Mouse (Mus musculus): Measurements from ENCODE around the gene Gba2. TPM values are rescaled to one million over a fixed set of nuclear protein-coding genes. Genes with fewer than 3 reads are reported as not detected.
"Not testable (repeated sequence)": the region's sequence is repeated elsewhere in the genome, so short reads cannot be mapped to it uniquely, and the experiment has no call there.

Gene Gba2
- total RNA-seq (2021) = 10 to 100 TPM; 17.7 to 17.8 TPM

DNA sequence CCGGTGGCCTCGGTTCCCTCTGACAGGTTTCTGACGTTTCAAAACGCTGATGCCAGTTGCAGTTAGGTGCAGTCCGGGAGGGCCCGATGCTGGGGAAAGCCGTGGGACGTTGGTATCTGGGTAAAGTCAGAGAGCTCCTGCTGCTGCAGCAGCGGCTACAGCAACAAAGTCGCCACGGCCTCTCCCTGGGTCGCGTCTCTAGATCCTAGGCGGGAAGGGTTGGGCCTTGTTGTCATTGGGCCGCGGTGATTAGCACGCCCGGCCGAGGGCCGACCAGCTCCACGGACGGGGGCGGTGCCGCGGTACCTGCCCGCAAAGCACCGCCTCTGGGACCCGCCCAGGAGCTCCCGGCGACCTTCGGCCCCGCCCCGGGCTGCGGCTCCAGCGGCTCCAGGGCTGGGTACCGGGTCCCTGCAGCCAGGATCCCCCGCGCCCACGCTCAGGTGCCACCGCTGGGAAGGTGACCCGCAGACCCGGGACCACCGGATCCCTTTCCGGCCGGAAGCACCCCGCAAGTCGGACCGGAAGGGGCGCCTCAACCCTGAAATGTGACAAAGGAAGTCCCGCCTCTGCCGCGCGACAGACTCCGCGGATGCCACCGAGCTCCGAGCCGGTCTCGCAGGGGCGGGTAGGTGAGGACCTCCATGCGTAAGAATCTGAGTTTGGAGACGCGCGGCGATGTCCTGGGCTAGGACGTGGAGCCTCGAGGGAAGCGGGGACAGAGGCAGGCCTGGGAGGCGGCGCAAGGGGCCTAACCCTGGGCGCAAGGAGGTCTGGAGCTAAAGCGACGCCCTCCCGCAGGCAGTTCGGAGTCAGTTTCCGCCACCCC lies at the start of gene Gba2, which contains the start of gene Rgp1:
Gene Gba2, minus strand, starts transcription at position 498 of the 829 bp plus-strand sequence.
Gene Rgp1, plus strand, starts transcription at position 340 of the 829 bp plus-strand sequence.
- peak; percentile 87 for DNase-seq

DNA sequence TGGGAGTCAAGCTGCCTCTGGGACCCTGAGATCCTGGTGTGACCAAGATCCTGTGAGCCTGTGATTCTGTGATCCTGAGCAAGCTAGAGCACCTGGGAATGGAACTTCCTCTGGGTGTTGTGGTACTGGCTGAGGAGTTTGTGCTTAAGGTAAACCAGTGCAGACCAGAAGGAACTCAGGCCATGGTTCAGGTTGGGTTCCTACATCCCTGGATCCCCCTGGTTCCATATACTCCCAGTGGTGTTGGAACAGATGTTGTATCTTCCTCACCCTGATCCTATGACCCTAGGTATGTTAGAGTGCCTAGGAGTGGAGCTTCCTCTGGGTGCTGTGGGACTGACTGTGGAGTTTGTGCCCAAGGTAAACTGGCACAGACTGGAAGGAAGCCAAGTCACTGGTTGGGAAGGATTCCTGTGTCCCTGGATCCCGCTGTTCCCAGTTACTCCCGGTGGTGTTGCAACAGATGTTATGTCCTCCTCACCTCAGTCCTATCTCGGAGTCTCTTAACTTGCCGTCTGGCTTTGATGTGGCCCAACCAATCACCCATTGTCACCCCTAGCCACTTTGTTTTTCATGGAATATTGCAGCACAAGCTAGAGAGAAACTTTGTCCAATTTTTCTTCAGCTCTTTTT lies 41.6 kb upstream of the Gba2 start:
- no peak for DNase-seq

DNA sequence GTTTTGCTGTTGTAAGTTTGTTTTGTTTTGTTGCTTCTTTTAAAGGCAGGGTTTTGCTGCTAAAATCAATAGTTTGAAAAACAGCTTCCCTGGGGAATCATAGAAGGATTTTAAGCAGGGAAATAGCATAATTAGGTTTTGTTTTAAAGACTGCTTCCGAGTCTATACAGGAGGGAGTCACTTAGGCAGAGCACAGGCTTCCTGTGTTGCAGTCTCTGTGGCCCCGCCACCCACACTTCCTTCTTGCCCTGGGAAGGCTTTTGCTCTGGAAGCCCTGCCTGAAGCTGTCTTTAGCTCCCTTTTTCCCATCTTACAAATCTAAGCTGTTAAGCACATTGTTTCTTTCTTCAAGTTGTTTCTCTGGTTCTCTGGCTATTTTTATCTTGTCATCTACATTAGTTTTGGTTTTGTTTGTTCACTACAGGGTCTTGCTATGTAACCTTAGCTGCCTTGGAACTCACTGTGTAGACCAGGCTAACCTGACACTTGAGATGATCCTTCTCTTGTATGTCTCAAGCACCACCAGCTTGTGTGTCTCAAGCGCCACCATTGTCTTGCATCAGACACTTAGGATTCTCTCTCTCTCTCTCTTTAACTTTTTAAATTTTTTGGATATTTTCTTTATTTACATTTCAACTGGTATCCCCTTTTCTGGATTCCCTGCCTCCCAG lies 34.5 kb upstream of the Gba2 start:
- peak; percentile 20 for DNase-seq

DNA sequence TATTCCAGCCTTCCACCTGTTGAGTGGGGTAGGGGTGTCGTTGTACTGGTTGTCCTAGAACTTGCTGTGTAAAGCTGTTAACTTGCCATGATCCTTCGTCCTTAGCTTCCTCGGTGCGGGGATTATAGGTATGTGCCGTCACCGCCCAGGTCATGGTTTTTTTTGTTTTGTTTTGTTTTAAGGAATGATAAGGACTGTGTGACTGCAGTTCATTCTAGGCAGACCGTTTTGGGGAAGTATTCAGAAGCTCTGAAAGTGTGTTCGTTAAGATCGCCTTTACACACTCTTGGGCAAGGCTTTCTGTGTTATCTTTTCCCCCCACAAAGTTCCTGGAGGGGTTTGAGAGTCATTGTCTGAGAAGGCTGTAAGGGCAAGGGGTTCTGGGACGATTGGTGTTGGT lies 33.9 kb upstream of the Gba2 start:
- no peak for DNase-seq

DNA sequence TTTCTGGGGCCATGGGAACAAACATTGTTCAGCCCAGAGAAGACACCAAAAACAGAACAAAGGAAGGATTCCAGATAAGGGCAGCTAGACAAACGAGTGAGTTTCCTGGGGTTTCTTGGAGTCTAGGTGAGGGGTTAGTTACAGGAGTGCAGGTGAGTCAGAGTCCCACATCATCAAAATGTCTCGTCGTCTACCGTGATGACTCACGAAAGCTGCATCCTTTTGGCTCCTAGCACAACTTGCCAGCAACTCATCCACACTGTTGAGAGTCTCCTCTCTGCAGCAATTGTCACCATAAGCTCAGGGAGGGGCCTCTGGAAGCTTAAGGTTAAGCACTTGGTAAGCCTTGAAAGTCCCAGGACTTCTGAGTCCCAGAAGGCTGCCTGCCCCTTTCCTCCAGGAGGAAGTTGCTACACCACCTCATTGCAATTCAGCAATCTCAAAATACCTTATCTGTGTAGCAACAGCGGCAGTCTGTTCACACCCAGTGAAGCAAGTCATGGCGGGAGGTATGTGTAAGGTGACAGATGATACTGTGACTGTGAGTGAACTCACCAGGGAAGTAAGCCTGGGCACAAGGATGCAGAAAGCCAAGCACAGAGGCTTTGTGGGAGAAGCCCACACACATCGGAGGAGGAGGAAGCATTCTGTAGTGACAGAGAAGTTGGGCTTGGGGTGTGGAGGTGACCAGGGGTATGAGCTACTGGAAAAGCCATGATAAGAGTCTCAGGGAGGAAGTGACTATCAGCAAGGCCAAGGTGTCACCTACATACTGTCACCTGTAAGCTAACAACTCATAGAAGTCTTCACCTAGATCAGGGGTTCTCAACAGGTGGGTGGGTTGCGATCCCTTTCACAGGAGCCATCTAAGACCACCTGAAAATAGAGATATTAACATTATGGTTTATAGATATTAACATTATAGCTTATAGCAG lies 26.3 kb upstream of the Gba2 start:
- DNase-seq = no peak

DNA sequence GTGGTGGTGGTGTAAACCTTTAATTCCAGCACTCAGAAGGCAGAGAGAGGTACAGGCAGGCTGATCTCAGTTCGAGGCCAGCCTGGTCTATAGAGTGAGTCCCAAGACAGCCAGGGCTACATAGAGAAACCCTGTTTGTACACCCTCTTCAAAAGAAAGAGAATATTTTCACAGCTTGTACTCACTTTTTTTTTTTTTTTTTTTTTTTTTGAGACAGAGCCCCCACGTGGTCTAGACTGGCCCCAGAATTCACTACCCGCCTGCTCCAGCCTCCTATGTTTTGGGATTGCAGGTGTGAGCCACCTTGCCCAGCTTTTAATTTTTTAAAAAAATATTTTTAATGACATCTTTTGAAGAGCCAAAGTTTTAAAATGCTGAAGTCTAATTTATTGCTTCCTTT lies 25.4 kb upstream of the Gba2 start:
- DNase-seq = no peak

DNA sequence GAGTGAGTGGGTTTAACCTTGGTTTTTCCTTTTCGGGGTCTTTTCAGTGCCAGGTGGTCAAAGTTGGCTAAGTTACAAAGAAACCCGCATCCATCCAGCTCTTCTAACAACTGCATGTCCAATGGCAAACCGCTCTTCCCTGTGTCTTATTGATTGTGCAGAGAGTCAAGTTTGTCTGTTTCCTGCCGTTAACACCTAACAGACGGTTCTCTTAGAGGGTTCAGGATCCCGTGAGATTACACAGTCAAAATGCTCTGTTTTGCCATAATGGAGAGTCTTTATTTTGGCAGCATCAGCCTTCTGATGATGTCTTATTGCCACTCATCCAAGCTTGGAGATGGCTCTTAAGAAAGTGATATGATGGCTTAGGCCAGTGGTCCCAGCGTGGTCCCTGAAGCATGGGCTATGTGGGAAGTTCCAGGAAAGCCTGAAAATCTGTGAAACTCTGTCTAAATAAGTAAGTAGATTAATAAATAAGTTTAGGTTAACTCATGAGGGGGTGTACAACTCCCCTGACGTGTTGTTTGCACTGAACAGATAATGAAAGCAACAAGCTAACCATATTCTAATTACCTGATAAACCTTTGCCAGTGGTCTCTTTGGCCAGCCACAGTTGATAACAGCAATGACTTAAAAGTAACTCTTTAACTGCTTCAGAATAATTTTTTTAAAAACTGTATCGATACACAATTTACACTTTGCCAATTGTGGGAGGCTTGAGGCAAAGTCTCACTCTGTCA lies 21.7 kb upstream of the Gba2 start:
- no peak for DNase-seq

DNA sequence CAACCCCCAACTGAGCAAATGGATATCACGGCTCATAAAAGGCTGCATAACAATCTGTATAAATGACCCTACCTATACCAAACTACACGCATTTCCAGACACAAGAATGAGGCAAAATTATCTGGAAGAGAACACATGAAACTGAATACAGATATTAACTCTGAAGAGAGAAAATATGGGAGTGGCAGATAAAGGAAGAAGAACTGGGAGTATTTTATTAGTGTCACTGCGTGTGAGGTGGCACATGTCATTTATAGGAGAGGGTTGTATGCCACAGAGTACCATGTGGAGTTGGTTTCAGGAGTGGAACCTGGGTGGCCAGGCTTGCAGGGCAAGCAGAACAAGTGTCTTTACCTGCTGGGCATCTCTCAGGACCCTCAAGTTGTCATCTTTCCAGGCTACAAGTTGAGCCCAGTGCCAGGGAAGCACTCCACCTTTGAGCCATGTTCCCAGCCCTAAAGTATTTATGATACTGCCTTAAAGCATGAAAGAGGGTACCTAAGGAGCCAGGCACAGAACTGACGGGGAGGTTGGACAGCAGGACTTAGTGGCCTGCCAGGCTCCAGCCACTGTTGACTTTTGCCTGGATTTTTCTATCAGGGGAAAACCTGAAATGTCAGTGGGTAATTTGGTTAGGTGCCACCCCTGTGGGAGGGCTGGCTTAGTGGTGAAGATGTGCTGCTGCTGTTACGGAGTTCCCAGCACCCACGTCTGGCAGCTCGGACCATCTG lies 20.1 kb upstream of the Gba2 start:
- DNase-seq = no peak

DNA sequence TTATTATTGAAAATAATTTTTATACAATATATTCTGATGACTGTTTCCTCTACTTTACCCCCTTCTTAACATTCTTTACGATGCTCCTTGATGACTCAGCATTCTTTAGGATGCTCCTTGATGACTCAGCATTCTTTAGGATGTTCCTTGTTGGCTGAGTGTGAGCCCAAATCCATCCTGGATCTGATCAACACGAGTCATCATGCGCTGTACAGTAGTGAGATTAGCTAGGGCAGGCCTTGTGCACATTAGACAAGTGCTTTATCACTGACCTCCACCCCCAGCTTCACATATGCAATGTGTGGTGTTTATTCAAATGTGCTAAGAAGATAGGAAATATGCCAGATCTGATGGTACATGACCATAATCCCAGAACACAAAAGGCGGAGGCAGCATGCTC lies 19.5 kb upstream of the Gba2 start:
- DNase-seq = no peak

DNA sequence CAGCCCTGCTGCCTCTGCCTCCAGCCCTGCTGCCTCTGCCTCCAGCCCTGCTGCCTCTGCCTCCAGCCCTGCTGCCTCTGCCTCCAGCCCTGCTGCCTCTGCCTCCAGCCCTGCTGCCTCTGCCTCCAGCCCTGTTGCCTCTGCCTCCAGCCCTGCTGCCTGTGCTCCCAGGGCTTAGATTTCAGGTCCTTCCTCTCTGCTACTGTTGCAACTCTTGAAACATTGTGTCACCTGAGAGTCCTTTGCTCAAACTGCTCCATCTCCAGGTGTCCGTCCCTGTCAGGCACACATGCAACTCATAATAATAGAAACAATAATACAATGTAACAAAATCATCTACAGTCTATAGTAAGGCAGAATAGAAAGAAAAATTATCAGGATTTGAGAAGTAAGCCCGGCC lies 17.9 kb upstream of the Gba2 start:
- not testable (repeated sequence) for DNase-seq

DNA sequence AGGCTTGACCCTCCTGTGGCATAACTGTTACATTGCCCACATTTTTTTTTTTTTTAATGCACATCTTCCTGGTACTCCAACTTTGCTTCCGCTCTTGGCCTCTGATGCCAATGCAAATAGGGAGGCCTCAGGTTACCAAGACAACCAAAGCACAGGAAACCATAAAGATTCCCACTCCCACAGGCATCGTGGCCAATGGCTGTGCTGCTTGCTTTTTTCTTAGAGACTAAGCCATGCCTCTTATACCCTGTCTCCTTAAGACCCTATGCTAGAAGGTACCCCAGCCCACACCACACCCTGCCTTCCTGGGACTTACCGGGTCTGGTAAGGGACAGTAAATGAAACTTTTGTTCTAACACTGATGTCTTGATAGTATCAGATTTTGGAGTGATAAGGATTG lies 14.8 kb upstream of the Gba2 start:
- no peak for DNase-seq

DNA sequence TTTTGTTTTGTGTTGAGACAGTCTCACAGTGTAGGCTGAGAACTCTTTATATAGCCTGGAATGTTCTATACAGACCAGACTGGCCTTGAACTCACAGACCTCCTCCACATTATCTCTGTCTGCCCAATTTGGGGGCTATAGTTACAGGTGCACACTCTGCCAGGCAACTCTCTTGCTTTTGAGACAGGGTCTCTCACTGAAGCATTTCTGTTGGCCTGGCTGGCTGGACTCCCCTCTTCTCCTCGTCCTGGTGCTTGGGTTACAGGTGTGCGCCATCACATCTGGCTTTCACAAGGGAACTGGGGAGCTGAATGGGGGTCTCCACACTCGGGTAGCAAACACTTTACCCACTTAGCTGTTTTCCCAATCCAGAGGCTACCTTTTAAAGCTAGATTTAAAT lies 13.3 kb upstream of the Gba2 start:
- no peak for DNase-seq

DNA sequence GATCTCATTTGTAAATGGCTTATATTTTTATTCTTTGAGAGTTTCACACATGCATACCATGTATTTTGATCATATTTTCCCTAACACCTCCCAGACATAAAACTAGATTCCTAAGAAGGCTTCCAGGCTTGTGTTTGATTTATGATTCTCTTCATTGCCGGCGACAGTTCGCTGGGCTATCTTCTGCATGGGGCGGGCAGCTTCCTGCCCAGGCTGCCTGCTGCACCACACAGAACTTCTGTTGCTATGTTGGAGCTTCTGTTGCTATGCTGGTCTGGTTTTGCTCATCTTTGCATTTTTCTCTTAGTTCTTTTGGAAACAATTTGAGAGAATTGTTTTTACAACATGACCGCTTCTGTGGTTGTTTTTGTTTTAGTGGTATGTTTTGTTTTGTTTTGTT lies 12.9 kb upstream of the Gba2 start:
- DNase-seq = no peak

DNA sequence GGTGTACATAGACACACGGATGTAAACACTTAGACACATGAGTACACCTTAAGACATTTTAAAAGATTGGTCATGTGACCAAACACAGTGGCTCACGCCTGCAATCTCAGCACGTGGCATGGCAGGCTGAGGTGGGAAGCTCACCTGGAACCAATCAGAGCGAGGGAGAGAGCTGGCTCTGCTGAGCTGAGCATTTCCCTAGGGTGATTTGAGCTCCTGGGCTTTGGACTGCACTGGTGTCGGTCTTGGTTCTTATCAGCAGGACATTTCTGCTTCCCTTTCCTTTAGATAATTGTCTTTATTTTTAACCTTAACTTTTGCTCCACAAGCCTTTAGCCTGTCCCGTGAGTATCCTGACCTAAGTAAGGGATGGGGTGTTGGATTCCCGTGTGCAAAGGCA lies 9.0 kb upstream of the Gba2 start:
- no peak for DNase-seq

DNA sequence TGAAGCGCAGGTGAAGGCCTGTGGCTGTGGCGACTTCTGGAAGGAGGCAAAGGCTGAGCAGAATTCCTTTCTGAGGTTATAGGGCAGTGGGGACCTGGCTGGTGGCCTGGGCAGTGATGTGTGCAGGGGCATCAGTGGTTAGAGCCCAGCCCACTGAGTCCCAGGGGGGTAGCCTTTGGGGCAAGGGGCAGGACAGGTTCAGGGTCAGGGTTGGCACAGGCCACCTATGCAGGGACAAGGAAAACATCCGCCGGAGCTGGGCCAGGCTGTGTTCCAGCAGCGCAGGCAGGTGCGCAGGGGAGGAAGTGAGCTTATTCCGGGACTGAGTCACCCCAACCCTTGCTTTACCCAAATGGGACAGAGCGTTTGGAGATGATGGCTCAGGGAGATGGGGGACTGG lies 7.7 kb upstream of the Gba2 start:
- peak; percentile 36 for DNase-seq

DNA sequence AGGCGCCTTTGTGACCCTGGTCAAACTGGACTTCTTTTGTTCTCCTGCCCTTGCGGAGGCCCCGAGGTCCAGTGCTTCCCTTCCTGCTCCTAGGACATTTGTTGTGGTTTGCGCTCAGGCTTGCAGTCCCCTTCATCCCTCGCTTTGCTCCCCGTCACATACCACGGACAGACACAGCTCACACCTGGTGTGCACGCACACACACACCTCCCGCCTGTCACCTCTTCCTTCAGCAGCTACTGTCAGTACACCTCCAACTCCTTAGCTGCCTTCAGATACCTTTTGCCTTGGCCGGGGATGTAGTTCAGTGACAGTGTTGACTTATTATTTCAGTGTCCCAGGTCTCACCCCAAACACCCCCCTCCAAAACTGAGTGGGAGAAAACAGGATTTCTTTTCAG lies 7.0 kb upstream of the Gba2 start:
- DNase-seq = no peak

DNA sequence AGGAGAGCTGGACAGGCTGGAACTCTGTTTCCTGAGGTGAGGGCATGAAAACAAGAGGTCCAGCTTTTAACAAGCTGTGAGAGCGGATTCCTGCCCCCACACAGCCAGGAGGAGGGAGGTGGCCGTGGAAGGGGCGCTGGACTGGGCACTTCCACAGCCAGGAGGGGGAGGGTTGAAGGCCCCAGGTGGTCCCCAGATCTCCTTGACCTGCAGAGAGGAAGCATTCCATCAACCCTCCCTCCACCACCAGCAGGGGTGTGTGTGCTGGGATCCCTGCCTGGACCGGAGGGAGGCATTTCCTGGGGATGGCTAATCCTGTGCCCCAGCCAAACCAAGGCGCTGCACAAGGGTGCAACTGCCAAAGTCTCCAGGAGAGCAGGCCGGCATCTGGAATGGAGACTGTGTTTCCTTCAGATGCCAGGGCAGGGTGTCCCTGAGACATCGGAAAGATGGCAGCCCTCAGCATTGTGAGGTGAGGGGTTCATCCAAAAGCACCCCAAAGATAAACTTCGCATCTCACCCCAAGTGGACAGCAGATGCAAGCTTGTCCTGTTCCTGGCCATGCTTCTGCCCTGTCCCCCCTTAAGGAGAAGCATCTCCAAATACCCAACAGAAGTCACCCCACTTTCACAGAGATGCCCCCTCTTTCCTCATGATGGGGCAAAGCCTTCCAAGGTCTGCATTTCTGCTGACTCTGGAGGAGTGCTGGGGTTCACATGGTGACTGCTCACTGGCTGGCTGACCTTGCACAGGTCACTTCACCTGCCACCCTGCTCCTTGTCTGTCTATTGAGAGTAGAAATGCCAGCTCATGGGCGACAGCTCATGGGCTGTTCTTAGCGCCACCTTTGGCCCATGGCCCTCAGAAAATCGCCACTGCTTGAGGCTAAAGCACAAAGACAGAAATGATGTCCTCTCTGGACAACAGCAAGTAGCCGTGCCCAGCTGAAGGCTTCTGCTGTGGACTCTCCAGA lies 6.1 kb upstream of the Gba2 start, which contains the start of gene Msmp:
Gene Msmp, minus strand, starts transcription at position 51 of the 973 bp plus-strand sequence.
- no peak for DNase-seq

DNA sequence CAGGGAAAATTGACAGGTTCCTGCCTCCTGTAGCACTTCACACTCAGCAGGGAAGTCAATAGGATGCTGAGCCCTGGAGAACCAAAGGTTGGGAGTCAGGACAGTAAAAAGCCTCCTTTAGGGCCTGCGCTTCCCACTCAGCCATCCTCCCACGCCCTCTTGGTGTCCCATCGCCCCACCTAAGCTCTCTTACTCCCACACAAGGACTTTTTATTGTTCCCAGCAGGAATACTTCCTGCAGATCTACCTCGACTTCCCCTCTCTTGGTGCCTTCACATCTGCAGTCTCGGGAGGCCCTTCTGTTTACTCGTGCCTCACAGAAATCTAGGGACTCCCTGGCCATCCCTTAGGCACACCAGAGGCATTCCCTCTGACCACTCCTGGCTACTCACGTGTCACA lies 4.7 kb upstream of the Gba2 start:
- no peak for DNase-seq

DNA sequence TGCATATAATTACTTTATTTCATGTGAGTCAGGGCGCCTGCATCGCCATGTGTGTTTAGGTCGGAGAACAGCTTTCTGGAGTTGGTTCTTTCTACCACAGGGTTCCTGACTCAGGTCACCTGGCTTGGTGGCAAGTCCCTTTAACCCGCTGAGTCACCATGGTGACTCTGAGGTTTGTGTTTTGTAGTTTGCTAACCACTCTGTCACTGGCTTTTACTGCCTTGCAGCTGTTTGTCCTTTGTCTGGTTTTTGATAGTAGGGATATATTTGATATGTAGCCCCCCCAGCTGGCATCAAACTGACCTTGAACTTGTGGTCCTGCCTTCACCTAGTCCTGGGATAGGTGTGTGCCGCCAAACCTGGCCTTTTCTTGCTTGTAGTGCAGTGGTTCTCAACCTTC lies 3.6 kb upstream of the Gba2 start:
- no peak for DNase-seq

DNA sequence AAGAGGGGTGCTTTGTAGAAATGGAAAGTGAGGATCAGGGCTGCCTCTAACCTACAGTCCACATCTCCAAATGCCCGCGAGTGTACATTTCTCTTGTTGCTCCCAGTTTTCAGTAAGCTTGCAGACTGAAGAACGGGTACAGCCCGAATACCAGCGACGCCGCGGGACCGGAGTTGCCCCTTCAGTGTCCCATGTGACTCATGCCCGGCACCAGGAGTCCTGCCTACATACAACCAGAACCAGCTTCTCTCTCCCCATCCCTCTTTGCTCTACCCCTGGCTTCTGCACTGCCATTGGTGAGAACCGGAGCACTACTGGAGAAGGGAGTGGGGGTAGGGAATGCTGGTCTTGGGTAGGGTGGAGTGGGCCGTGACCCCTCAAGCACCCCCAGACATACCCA lies 2.7 kb upstream of the Gba2 start:
- DNase-seq = no peak

Data from heart, postnatal 4 days (tissue).